Mouse (Mus musculus) brown adipose tissue, adult 24 weeks (tissue): ENCODE measurements around the gene Cdk18. TPM values are rescaled to one million over a fixed set of nuclear protein-coding genes. Genes with fewer than 3 reads are reported as not detected.

Experiments
- H3K27ac ChIP-seq: fragments of 200-500 bp; replicated peaks from 2 replicates; pipeline ENCODE4 v1.5.1; 2012; ENCODE audit warnings: low read depth, mild to moderate bottlenecking, low read length
- H3K4me1 ChIP-seq: fragments of 200-500 bp; 2 replicates; pipeline ENCODE4 v1.6.1; 2012; ENCODE audit warnings: low read length, mixed read lengths; ENCODE audit not compliant: control insufficient read depth, insufficient read depth, insufficient read length
- H3K4me3 ChIP-seq: fragments of 200-500 bp; 2 replicates; pipeline ENCODE4 v1.5.1; 2012; ENCODE audit warnings: low read depth, mild to moderate bottlenecking, low read length, moderate library complexity; ENCODE audit not compliant: insufficient read depth
- polyA plus RNA-seq: library from polyadenylated mRNA; stranded (reverse); fragments of >200 nt; gene quantifications from 2 replicates; pipeline ENCODE4 v1.2.4, GENCODE M21; 2012; ENCODE audit not compliant: missing spikeins, insufficient read depth, insufficient read length

Cdk18 gene
- polyA plus RNA-seq, 1 experiment, result 1.7 TPM

DNA sequence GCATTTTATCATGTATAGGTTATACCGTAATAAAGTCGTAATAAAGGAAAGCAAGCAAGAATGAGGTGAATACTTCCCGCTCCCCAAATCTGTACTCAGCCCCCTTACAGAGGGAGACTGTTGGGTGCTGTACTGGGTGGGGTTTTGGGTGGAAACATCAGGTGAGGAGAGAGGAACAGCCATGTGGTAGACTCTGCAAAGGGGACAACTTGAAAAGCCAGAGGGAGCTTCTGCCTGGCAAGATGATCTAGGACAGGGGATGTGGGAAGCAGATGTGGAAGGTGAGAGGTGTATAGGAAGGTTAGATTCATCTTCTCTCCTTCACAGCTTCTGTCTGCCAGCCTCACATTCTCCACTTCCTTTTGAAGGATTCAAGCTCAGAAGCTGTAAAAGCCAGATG, 68.8 kb downstream of the Cdk18 start:
- no peak overlapping the region for H3K4me3 ChIP-seq
- H3K4me1 ChIP-seq, result no peaks in the 10 kb centered on the region
- no peak overlapping the region for H3K27ac ChIP-seq

GRCm38 (mm10) chr1:132069436-132069835, 70.0 kb downstream of the Cdk18 start:
- Histone ChIP-seq H3K4me3 (no peak overlapping the region), H3K4me1 (no peaks in the 10 kb centered on the region), H3K27ac (no peak overlapping the region)

DNA sequence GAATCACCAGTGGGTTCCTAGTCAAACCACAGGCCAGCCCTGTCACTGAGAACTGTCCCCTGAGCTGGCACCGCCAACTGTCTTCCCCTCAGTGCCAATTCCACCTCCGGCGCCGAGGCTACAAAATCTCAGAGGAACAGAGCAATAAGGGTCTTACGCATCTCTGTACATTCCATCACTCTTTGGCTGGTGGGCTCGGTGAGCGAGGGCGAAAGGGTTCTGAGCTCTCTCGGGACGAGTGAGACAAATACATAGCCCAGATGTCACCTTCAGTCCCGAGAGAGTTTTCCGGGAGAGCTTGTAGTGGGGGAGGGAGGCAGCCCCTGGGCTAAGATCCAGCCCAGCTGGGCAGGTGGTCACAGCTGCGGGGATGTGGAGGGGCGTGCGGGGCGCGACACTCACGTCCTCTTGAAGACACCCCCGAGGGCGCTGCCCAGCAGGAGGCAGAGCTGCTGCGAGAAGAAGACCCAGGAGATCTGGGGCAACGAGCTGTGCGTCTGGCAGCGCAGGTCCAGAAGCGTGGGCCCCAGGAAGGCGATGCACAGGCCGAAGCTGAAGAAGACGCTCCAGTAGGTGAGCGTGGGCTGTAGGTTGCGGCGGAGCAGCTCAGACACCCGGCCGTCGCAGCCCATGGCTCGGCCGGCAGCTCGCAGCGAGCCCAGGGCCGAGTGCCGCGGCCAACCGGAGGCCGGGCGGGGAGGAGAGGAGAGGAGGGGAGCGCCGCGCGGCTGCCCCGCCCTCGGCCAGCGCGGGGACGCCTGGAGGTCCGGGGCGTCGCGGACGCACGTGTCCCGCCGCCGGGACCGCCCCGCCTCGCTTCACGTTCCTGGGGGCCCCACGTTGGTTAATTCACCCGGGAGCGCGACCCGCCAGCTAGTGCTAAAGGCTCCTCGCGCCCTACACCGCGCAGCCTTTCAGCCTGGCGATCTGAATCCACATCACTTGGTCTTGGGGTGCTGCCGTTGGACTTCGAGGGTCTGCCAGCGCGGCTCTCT, 71.9 kb downstream of the Cdk18 start, which contains the start of gene Mfsd4a:
TSS of gene Mfsd4a (minus strand) at position 802 of the 995 bp plus-strand sequence.
- Histone ChIP-seq H3K4me1 (no peaks in the 10 kb centered on the region), H3K4me3 (peak within 1 kb of the TSS; percentile 60), H3K27ac (no peak within 1 kb of the TSS)

DNA sequence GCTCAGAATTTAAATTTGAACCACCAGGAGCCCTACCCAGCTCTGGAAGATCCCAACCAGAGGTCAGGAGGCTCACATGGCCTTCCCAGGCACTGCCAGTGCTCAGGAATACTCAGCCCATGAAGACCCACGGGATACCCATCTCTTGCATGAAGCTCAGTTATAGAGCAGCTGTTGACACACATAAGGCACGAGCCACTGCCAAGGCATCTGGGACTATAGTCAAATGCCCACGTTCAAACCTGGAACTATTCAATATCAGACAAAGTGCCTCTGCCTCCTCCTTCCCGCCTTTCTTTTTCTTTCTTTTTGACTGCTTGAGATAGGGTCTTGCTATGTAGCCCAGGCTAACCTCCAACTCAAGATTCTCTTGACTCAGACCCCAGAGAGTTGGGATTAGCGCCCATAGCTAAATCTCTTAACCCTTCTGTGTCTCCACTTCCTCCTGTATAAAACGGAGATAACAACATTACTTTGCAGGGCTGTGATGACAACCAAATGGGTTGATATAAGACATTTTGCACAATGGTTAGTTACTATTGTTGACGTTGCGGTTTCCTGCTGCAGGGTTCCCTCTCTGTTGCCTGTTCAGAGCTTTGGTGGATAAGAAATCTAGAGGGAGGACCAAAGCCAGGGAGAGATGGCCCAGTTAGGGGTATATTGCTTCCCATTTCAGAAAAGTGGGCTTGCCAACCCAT, 73.9 kb downstream of the Cdk18 start:
- Histone ChIP-seq H3K27ac (no peak overlapping the region), H3K4me1 (no peaks in the 10 kb centered on the region), H3K4me3 (no peak overlapping the region)

GRCm38 (mm10) chr1:132065001-132065400, 74.5 kb downstream of the Cdk18 start:
- H3K27ac ChIP-seq, result no peak overlapping the region
- H3K4me3 ChIP-seq, result no peak overlapping the region
- H3K4me1 ChIP-seq, result no peaks in the 10 kb centered on the region

DNA sequence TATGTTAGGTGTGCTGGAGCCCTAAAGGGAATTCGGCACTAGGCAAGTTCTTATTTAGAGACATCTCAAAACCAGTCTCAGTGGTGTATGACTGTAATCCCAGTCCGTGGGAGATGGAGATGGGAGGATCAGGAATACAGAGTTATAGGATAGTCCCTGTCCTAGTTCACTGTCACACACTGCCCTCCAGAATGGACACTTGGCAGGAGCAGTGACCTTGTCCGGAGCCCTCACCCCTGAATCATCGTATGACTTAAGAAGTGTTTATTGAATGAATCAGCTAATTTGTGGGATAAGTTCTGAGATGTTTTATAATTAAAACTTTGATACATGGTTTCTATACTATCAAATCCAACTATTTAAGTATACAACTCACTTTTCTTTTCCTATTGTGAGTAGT, 76.4 kb downstream of the Cdk18 start:
- H3K27ac ChIP-seq, result no peak overlapping the region
- no peak overlapping the region for H3K4me3 ChIP-seq
- no peaks in the 10 kb centered on the region for H3K4me1 ChIP-seq

Other genes with a start within 250 kb of the Cdk18 start
- 34.1 and 44.2 TPM in 2 replicates for gene Nucks1, start 229.2 kb downstream of the Cdk18 start, polyA plus RNA-seq
- 0.44 TPM in 1 of 2 replicates, not detected in the other for gene Slc45a3, start 176.7 kb downstream of the Cdk18 start, polyA plus RNA-seq
- gene Elk4, start 132.1 kb downstream of the Cdk18 start, polyA plus RNA-seq, result 38.8 and 47.3 TPM in 2 replicates
- 0.44 and 1.8 TPM in 2 replicates for gene Mfsd4a, start 71.6 kb downstream of the Cdk18 start, polyA plus RNA-seq
- gene Lemd1, start 51.7 kb upstream of the Cdk18 start, polyA plus RNA-seq, result not detected in 2 replicates
- gene AC124108.1, start 51.8 kb upstream of the Cdk18 start, polyA plus RNA-seq, result not detected in 2 replicates
- gene Gm10188, start 90.1 kb upstream of the Cdk18 start, polyA plus RNA-seq, result not detected in 2 replicates
- gene Klhdc8a, start 158.9 kb upstream of the Cdk18 start, polyA plus RNA-seq, result not detected in 2 replicates
- gene Nuak2, start 176.4 kb upstream of the Cdk18 start, polyA plus RNA-seq, result 0.50 and 0.87 TPM in 2 replicates